Mouse (Mus musculus) ES-E14 (cell line): Measurements from ENCODE around the gene B4galt3. TPM values are rescaled to one million over a fixed set of nuclear protein-coding genes. Genes with fewer than 3 reads are reported as not detected.
A peak's percentile ranks its signal among the peaks of the same experiment; 100 is the strongest.

ENCODE experiments used
- DNase-seq: peaks from one replicate; pipeline ENCODE4 v3.0.0-alpha.2; 2013; ENCODE audit warnings: low read depth, low spot score
- H3K27ac ChIP-seq: 2 replicates; pipeline ENCODE4 v1.5.1; 2012; ENCODE audit warnings: low read depth, mild to moderate bottlenecking, low read length, moderate library complexity, mixed read lengths; ENCODE audit not compliant: poor library complexity, insufficient read depth, severe bottlenecking
- H3K36me3 ChIP-seq: 2 replicates; pipeline ENCODE4 v1.6.1; 2012; ENCODE audit warnings: mild to moderate bottlenecking, low read length, moderate library complexity, mixed read lengths; ENCODE audit not compliant: control insufficient read depth, poor library complexity, insufficient read depth, severe bottlenecking
- H3K4me1 ChIP-seq, 2 experiments: fragments of 150-350 bp in 1 of 2; sonication (generic) in 1 of 2; 2 replicates each; pipeline ENCODE4 v1.6.1; 2012; ENCODE audit warnings: low read length in 2 of 2, mild to moderate bottlenecking in 1 of 2, mixed read lengths in 1 of 2; ENCODE audit not compliant: control insufficient read depth in 2 of 2, insufficient read depth in 2 of 2, poor library complexity in 1 of 2
- H3K4me3 ChIP-seq, 2 experiments: fragments of 150-350 bp in 1 of 2; sonication (generic) in 1 of 2; 2 replicates each; pipeline ENCODE4 v1.5.1; 2012; ENCODE audit warnings: low read length in 2 of 2, low read depth in 1 of 2, mild to moderate bottlenecking in 1 of 2, mixed read lengths in 1 of 2; ENCODE audit not compliant: insufficient read depth in 1 of 2, poor library complexity in 1 of 2, severe bottlenecking in 1 of 2
- H3K9ac ChIP-seq: 2 replicates; pipeline ENCODE4 v1.6.1; 2012; ENCODE audit warnings: low read depth, mild to moderate bottlenecking, low read length, mixed read lengths; ENCODE audit not compliant: poor library complexity, insufficient read depth, severe bottlenecking
- H3K9me3 ChIP-seq: fragments of 150-350 bp; sonication (generic); 2 replicates; pipeline ENCODE4 v1.6.1; 2012; ENCODE audit warnings: low read depth, mild to moderate bottlenecking, low read length; ENCODE audit not compliant: control insufficient read depth, insufficient read depth
- CHD2 ChIP-seq: IDR thresholded peaks from 2 replicates; pipeline ENCODE4 v1.6.1; 2014; ENCODE audit warnings: mild to moderate bottlenecking, low read depth, low read length, inconsistent platforms
- HCFC1 ChIP-seq: IDR thresholded peaks from 2 replicates; pipeline ENCODE4 v1.6.1; 2012; ENCODE audit warnings: low read length, inconsistent platforms, borderline replicate concordance; ENCODE audit not compliant: insufficient read depth
- MAFK ChIP-seq: IDR thresholded peaks from 2 replicates; pipeline ENCODE4 v1.6.1; 2014; ENCODE audit warnings: mild to moderate bottlenecking, low read depth, low read length, inconsistent platforms; ENCODE audit not compliant: insufficient read depth
- ZC3H11A ChIP-seq: IDR thresholded peaks from 2 replicates; pipeline ENCODE4 v1.6.1; 2012; ENCODE audit warnings: low read depth, mild to moderate bottlenecking, inconsistent platforms, low read length, borderline replicate concordance
- ZNF384 ChIP-seq: IDR thresholded peaks from 2 replicates; pipeline ENCODE4 v1.6.1; 2012; ENCODE audit warnings: low read depth, low read length, inconsistent platforms
- in situ Hi-C, 2 experiments: fragments of 600-800 bp; cut with MboI; formaldehyde crosslinking; loops; one replicate each; pipeline ENCODE4 v1.15.1; 2025; ENCODE audit warnings: low sequenced_read_pairs in 2 of 2, inconsistent platforms in 1 of 2; ENCODE audit not compliant: unreplicated experiment in 2 of 2
- total RNA-seq: library from RNA; depleted of rRNA; stranded (reverse); fragments of 300-350 nt; gene quantifications from 2 replicates; pipeline ENCODE4 v1.2.3, GENCODE M21; 2012

B4galt3 gene
- total RNA-seq, 1 experiment, result 35.8 TPM

- no peak for DNase-seq
- in situ Hi-C loops, result no loop called here
- TF ChIP-seq ZNF384 (no peak), MAFK (no peak), HCFC1 (no peak), ZC3H11A (no peak), CHD2 (no peak)
- H3K9me3 ChIP-seq, result no peaks in the 10 kb centered on the region
- peaks cover 0 to 22% of the 10 kb centered on the region in 2 experiments; a peak in 1 of 4 replicates for H3K4me1 ChIP-seq
- H3K4me3 ChIP-seq, result peak overlapping the region in 1 of 2 experiments; percentile 83; a peak in 1 of 4 replicates
- H3K9ac ChIP-seq, result no peak overlapping the region
- peaks cover 23% of the 10 kb centered on the region; the same call in 1 of the 2 replicates for H3K36me3 ChIP-seq
- no peak overlapping the region for H3K27ac ChIP-seq
Observed at GRCm38 (mm10) chr1:171282086-171282805, 12.1 kb downstream of the B4galt3 start.

GRCm38 (mm10) chr1:171283188-171284160 is 13.3 kb downstream of the B4galt3 start:
- H3K36me3 ChIP-seq, result peaks cover 15% of the 10 kb centered on the region; the same call in 1 of the 2 replicates
- no peak overlapping the region for H3K9ac ChIP-seq
- no peak for DNase-seq
- H3K9me3 ChIP-seq, result no peaks in the 10 kb centered on the region
- no peak overlapping the region for H3K27ac ChIP-seq
- H3K4me3 ChIP-seq, result no peak overlapping the region
- in situ Hi-C loops, result no loop called here
- peaks cover 0 to 22% of the 10 kb centered on the region in 2 experiments; a peak in 1 of 4 replicates for H3K4me1 ChIP-seq
- TF ChIP-seq ZNF384, result no peak
- no peak for TF ChIP-seq HCFC1
- TF ChIP-seq CHD2, result no peak
- no peak for TF ChIP-seq MAFK
- TF ChIP-seq ZC3H11A, result no peak

- Histone ChIP-seq H3K9me3 (no peaks in the 10 kb centered on the region), H3K4me1 (peaks cover 0 to 22% of the 10 kb centered on the region in 2 experiments; a peak in 2 of 4 replicates), H3K4me3 (peak overlapping the region in 1 of 2 experiments; percentile 20; a peak in 1 of 4 replicates), H3K36me3 (peaks cover 15% of the 10 kb centered on the region; the same call in 1 of the 2 replicates), H3K9ac (peak overlapping the region; percentile 59; the same call in 1 of the 2 replicates), H3K27ac (no peak overlapping the region)
- DNase-seq, result no peak
- TF ChIP-seq HCFC1, result no peak
- no peak for TF ChIP-seq ZC3H11A
- no peak for TF ChIP-seq ZNF384
- TF ChIP-seq MAFK, result no peak
- TF ChIP-seq CHD2, result no peak
- in situ Hi-C loops, result no loop called here
Observed at GRCm38 (mm10) chr1:171284491-171284890, 14.4 kb downstream of the B4galt3 start.
